Comparison of ENCODE assay signal across 22 mouse cellular contexts in the genomic region with DNA sequence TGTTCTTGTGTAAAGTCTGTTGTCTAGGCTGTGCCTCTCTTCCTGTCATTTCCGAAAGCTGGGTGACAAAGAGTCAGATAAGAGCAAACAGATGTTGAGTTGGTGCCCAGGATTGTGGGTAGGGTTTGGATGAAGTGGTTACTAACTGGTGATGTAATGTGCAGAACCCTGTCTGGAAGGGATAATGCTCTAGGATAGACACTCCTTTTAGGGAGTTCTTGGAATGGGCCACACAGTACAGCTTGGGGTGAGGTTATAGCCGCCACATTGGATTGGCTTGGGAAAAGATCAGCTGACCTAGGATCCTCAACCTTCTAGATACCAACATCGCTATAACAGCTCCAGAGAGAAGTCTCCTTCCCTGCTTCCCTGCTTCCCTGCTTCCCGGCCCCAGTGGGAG.
"Had no signal": no experiment of that assay in that cellular context is flagged by ENCODE, and none has a peak within 500 bp of the region (broad histone marks: within the 10 kb centered on the region; RNA-seq: fewer than 3 reads in every experiment).

No protein-coding gene starts in this region.

- H3K27ac ChIP-seq: hindbrain, embryonic 13.5 days; hindbrain, embryonic 15.5 days; hindbrain, postnatal 0 days; kidney, embryonic 15.5 days; kidney, postnatal 0 days; limb, embryonic 13.5 days; limb, embryonic 15.5 days; liver, embryonic 12.5 days; liver, embryonic 14.5 days had no signal

- H3K9me3 ChIP-seq: heart, embryonic 12.5 days; hindbrain, embryonic 13.5 days; hindbrain, embryonic 15.5 days; kidney, embryonic 15.5 days; limb, embryonic 13.5 days; limb, embryonic 15.5 days; liver, embryonic 12.5 days had no signal

- H3K4me3 ChIP-seq: heart, embryonic 12.5 days; hindbrain, embryonic 13.5 days; hindbrain, embryonic 15.5 days; kidney, embryonic 15.5 days; limb, embryonic 13.5 days; limb, embryonic 15.5 days; liver, embryonic 12.5 days had no signal

- DNase-seq: gastrocnemius, postnatal 14 days; gastrocnemius, postnatal 36 days; heart, adult 18-20 months; kidney, adult 11 months; kidney, adult 2 months; kidney, adult 9 months; kidney, postnatal 14 days; kidney, postnatal 36 days; layer of hippocampus, adult 9-11 months; layer of hippocampus, postnatal 36 days; left cerebral cortex, postnatal 4 days had no signal

- H3K36me3 ChIP-seq: heart, embryonic 12.5 days; hindbrain, embryonic 13.5 days; hindbrain, embryonic 15.5 days; kidney, embryonic 15.5 days; limb, embryonic 13.5 days; limb, embryonic 15.5 days; liver, embryonic 12.5 days had no signal

- H3K4me1 ChIP-seq: limb, embryonic 15.5 days; liver, embryonic 12.5 days had no signal

- H3K4me2 ChIP-seq: hindbrain, embryonic 13.5 days; hindbrain, embryonic 15.5 days; kidney, embryonic 15.5 days; limb, embryonic 13.5 days; limb, embryonic 15.5 days; liver, embryonic 12.5 days had no signal

- H3K9ac ChIP-seq: heart, embryonic 12.5 days; hindbrain, embryonic 13.5 days; hindbrain, embryonic 15.5 days; kidney, embryonic 15.5 days; limb, embryonic 13.5 days; limb, embryonic 15.5 days; liver, embryonic 12.5 days; liver, embryonic 14.5 days had no signal

- ATAC-seq: hindbrain, postnatal 0 days; intestine, embryonic 16.5 days; liver, embryonic 12.5 days had no signal

- H3K27me3 ChIP-seq: heart, embryonic 12.5 days; hindbrain, embryonic 15.5 days; limb, embryonic 15.5 days had no signal
